Mouse (Mus musculus) right cerebral cortex, postnatal 10 days (tissue): Measurements from ENCODE around the gene Wipf1.

Experiments
- DNase-seq, 2 experiments: peaks; one replicate each; pipeline ENCODE4 v3.0.0; 2021; ENCODE audit warnings: low spot score in 2 of 2

Gene Wipf1

GRCm38 (mm10) chr2:73468993-73469392 is 60.5 kb downstream of the Wipf1 start:
- DNase-seq, result no peak

GRCm38 (mm10) chr2:73467071-73467851 is 62.3 kb downstream of the Wipf1 start:
- DNase-seq, result no peak

- no peak for DNase-seq
Measured at GRCm38 (mm10) chr2:73466481-73466880, 63.1 kb downstream of the Wipf1 start.

- no peak for DNase-seq
Measured at GRCm38 (mm10) chr2:73463431-73464194, 65.9 kb downstream of the Wipf1 start.

- no peak for DNase-seq
Measured at GRCm38 (mm10) chr2:73462757-73463339, 66.7 kb downstream of the Wipf1 start.

GRCm38 (mm10) chr2:73462265-73462664 is 67.3 kb downstream of the Wipf1 start:
- DNase-seq, result no peak

- DNase-seq, result no peak
Measured at GRCm38 (mm10) chr2:73460168-73460567, 69.4 kb downstream of the Wipf1 start.

- DNase-seq, result no peak
Measured at GRCm38 (mm10) chr2:73459607-73460153, 69.9 kb downstream of the Wipf1 start.

- DNase-seq, result no peak
Measured at GRCm38 (mm10) chr2:73456886-73457285, 72.6 kb downstream of the Wipf1 start.

GRCm38 (mm10) chr2:73456154-73456553 is 73.4 kb downstream of the Wipf1 start:
- DNase-seq, result no peak

GRCm38 (mm10) chr2:73455541-73455940 is 74.0 kb downstream of the Wipf1 start:
- no peak for DNase-seq

- no peak for DNase-seq
Measured at GRCm38 (mm10) chr2:73454682-73455081, 74.9 kb downstream of the Wipf1 start.

- DNase-seq, result no peak
Measured at GRCm38 (mm10) chr2:73454186-73454585, 75.3 kb downstream of the Wipf1 start.

GRCm38 (mm10) chr2:73453717-73454116 is 75.8 kb downstream of the Wipf1 start:
- no peak for DNase-seq

GRCm38 (mm10) chr2:73453085-73453484 is 76.4 kb downstream of the Wipf1 start:
- no peak for DNase-seq

GRCm38 (mm10) chr2:73452556-73452955 is 77.0 kb downstream of the Wipf1 start:
- DNase-seq, result no peak

GRCm38 (mm10) chr2:73451541-73451940 is 78.0 kb downstream of the Wipf1 start:
- DNase-seq, result no peak

GRCm38 (mm10) chr2:73450172-73450715 is 79.3 kb downstream of the Wipf1 start:
- no peak for DNase-seq

GRCm38 (mm10) chr2:73443985-73444384 is 85.5 kb downstream of the Wipf1 start:
- peak; percentile 47 to 59 for DNase-seq

- no peak for DNase-seq
Measured at GRCm38 (mm10) chr2:73442015-73442414, 87.5 kb downstream of the Wipf1 start.

- no peak for DNase-seq
Measured at GRCm38 (mm10) chr2:73440319-73440718, 89.2 kb downstream of the Wipf1 start.

- no peak for DNase-seq
Measured at GRCm38 (mm10) chr2:73436976-73437375, 92.6 kb downstream of the Wipf1 start.
